Mouse (Mus musculus) bone marrow macrophage, adult 2 months (primary cell): Measurements from ENCODE around the gene Wbp1l.

Experiments
- CTCF ChIP-seq: IDR thresholded peaks from 2 replicates; pipeline ENCODE4 v1.5.1; 2012; ENCODE audit warnings: low read depth, mild to moderate bottlenecking, low read length, moderate library complexity
- POLR2A ChIP-seq: IDR thresholded peaks from 2 replicates; pipeline ENCODE4 v1.6.1; 2012; ENCODE audit warnings: mild to moderate bottlenecking, low read depth, low read length, borderline replicate concordance

DNA sequence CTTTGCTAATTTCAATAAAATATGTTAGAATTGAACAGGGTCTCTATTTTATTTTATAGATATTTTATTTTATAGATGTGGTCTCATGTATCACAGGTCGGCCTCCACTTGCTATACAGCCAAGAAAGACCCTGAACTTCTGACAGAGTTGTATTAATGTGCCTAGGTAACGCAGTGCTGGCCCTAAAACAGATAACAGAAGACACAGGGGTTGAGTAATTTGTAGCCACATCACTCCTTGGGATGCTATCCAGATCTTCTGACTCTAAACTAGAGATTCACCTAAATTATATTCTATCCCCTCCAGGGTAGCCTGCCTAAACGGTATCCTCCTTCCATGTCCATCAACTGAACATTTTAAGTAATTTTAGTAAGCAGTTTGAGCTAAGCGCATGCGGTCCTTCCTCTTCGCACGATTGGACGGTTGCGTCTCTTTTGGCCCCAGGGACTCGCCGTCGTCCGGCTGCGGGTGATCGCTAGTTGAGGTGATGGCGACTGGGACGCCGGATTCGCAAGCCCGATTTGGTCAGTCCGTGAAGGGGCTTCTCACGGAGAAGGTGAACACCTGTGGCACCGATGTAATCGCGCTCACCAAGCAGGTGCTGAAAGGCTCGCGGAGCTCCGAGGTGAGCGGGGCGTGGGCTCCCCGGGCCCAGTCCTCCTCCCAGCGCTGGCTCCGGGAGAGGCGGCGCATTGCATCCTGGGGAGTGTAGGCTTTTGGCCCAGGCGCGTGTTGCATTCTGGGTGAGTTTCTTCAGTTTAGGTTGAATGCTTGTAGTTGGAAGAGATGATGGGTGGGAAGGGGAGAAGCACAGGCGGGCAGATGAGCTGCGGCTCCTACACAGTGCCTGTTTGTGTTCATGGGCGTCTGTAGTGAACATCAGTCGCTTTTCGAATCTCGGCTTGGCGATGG, 90.8 kb downstream of the Wbp1l start, which contains the start of gene Borcs7:
- TF ChIP-seq POLR2A (no peak), CTCF (no peak)
